Mouse (Mus musculus) heart, adult 11 months (tissue): ENCODE measurements around the gene Lemd1.

ENCODE experiments used
- DNase-seq: peaks from one replicate; pipeline ENCODE4 v3.0.0; 2022

The Lemd1 gene

DNA sequence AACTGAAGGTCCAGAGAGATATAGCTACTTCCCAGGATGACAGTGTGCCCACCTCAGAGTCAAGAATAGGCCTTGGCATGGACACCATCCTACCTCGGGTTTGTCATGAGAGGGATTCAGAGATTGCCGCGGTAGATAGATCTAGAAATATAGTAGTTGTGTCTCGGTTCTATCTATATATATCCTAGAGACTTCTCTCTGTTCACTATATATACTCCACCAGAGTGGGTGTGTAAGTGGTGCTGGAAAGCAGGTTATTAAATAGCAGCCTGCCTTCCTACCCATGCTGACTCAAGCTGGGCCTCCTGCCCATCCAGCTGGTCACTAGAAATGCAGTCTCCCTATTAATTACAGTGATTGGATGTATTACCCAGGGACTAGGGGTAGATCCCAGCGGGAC is 11.5 kb downstream of the Lemd1 start:
- no peak for DNase-seq

DNA sequence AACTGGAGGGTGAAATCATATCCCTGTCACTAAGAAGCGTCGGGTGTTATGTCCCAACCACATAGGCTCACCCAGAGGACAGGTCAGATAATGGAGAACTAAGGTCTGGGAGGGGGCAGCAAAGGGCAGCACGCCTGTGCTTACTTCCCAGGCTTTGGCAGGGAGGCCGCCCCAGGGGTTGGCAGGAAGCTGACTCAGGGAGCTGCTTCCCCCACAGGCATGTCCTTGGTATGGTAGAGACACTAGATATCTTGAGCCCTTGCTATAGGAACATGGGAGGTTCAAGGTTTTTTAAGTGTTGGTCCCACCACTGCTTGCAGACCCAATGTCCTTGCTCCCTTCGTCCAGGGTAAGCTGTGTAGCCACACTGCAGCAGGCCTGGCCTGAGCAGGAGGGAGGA is 14.7 kb downstream of the Lemd1 start:
- no peak for DNase-seq

DNA sequence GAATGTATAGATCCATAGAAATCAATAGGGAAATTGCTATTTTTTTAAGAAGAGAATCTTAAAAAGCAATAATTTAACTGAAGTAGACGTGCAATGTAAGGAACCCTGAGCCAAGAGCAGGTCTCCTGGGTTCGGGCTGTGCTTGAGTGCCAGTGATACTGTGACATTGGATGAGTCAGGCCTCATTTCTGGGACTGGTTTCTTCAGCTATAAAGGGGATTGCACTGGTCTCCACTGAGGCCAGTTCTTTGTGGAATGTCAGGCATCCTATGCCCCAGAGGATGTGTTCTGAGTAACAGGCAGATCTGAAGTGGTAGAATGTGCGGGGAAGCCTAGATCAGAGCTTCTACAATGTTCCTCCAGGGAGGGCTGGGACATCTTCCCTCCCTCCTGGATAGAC is 15.6 kb downstream of the Lemd1 start:
- no peak for DNase-seq

DNA sequence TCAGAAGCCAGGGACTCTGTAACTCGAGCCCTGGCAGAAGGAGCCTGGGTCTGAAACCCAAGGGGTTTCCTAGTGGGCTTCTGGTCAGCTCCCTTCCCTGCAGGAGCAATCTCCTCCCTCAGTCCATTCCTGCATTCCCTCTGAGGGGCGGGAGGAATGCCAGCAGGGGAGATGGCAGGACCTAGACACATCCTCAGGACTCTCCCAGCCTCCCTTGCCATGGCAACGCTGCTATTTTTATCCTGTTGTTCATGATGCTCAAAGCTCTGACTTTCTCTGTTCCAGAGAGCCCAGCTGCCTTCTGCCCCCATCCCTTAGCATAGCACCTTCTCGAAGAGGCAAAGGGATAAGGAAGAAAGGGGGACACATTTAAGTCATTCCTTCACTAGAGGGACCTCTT is 16.9 kb downstream of the Lemd1 start:
- no peak for DNase-seq

DNA sequence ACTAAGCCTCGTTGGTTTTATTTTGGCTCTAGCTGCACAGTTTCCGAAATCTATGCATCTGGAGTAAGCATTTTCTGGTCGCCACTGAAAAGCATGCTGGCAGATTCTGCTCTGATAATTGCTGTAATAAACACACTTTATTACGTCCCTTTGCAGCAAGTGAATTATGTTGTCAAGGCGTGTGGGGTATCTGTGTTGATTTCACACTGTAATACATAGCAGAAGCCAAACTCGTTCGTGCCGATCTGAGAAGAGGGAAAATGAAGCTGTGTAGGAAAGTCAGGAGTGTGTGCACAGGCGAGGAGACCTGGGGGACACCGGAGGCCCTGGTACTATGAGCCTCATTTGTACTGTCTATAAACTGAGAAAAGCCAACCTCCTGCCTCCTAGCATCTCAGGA is 18.2 kb downstream of the Lemd1 start:
- no peak for DNase-seq

DNA sequence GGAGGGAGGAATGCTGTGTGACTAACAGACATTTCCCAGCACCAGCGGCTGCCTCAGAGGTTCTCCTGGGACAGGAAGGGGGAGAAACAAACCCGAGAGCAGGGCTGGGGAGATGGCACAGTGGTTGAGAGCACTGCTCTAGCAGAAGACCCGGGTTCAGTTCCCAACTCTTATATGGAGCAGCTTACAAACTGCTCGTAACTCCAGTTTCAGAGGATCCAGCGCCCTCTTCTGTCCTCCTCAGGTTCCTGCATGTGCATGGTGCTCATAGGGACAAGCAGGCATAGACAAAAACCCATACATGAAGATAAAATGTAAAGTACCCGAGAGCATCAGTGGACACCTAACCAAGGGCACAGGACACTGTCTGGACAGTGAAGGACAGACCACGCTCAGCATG is 19.7 kb downstream of the Lemd1 start:
- DNase-seq: no peak

DNA sequence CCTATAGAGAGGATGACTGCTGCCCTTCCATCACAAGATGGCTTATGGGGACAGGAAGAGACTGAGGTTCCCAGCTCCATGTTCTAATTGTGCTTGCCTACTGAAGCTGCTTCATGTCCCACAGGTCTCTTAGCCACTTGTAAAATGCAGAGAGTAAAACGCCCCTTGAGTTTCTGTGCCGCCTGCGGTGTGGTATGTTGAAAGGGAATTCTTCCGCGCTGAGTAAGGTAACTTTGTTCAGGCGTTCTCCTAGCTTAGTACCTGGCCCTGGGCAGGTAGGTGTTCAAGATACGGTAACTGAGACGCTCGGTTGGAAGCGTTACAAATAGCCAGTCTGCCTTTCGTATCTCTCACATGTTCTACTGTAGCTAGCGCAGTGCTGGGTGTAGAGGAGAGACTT is 20.4 kb downstream of the Lemd1 start:
- DNase-seq: no peak

DNA sequence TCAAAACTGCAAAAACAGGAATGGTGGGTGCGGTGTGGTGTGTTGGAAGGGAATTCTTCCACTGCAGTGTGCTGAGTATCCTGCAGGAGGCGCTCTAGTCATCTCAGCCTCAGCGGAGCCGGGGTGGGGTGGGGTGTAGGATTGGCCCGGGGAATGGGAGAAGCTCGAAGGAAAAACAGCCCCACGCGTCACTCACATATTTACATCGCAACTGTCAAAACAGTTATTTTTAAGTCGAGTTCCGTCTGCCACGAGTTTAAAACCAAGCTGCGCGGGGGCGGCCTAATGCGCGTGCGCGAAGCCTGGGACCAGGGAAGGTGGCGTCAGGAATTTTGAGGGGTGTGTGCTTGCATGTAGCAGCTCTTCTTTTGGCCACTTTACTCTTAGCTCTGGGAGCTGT is 21.0 kb downstream of the Lemd1 start:
- DNase-seq: peak; percentile 94

DNA sequence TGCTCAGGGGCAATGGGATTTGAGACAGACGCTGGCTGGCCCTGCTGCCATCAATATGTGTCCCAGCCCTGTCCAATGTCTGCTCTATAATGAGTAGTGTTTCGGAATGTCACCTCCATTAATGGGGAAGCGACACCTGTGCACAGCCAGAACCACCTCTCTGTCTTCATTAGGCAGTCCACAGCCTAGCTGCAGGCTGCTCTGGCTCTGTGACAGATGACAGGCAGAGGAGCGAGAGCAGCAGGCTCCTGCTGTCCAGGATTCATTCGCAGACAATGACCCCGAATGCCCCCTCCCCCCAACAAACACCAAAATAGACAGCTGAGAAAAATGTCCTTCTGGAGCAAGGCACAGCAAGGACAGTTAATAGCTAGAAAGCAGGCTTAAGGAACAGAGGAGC is 21.8 kb downstream of the Lemd1 start:
- DNase-seq: no peak

DNA sequence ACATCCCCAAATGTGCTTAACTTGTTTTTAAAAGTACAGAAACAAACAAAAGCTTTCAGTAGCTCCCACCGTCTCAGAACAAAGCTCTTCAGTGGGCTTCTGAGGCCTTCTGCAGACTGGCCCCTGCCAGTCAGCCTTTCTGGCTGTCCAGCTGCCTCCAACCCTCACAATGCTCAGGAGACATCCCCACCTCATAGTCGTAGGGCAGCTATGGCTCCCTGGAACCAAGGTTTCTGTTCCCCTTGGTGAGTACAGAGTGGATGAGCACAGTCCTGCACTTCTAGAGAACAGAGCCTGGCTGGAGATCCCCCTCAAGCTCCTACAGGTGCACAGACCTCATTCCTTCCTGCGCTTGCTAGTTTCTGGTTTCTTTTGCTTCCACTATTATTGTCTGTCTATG is 25.0 kb downstream of the Lemd1 start:
- DNase-seq: no peak

DNA sequence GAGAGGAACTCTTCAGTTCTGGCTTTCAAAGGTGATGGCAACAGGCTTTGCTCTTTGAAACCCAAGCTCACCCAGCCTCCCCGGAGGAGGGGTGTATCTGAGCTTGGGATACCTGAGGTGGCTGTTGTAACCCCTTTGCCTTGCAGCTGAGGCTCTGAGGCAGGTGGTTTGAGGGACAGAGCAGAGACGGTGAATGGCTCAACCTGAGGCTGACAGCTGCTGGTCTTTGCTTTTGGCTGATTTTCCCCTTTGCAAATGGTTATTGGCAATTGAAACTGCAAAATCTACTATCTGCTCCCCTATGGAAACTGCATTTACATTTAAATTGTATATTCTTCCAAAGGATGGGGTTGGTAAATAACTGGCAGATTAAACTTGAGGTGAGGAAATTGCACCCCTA is 30.4 kb downstream of the Lemd1 start:
- DNase-seq: no peak

DNA sequence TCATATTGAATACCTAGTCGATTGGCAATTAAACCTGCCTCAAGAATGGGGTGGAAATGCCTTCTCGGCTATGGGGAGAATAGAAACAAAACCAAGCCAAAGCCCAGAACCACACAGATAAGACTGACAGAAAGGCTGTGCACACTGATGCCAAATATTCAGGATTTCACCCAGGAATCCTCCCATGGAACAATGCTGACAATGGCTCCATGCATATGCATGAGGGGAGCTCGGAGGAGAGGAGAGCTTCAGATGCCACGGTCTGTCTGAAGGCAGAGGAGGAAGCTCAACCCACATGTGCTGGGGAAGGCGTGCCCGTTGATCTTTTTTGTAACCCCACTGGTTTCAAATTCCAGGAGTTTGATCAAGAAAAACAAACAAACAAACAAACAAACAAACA is 30.9 kb downstream of the Lemd1 start:
- no peak for DNase-seq

DNA sequence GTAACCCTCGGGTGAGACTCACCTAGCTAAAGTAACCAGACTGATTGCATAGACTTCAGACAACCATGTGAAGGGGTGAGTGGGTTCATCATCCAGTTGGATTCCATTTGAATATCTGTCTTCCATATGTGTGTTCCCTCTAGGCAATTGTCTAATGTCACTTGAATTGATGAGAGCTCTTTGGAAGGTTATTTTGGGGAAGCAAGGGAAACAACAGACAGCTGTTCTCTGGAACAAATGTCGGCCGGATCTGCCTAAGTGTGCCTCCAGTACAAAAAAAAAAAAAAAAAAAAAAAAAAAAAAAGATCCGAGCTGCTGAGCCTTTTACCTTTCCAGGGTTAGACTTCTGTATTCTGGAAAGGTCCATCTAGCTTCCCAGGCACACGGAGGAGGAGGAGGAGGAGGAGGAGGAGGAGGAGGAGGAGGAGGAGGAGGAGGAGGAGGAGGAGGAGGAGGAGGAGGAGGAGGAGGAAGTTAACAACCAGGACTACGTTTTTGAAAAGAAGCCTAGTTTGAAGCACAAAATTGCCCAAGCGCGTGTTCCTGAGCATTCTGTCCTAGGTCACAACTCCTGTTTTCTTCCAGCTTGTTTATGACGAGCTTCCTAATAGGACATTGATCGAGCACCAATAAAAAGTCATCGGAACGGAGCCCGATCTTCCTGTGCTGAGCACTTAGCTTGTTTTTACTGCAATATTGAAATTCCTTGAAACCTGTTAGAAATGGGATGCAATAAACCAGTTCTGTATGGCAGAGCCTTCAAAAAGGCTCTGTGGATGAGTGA is 35.3 kb downstream of the Lemd1 start:
- DNase-seq: no peak

DNA sequence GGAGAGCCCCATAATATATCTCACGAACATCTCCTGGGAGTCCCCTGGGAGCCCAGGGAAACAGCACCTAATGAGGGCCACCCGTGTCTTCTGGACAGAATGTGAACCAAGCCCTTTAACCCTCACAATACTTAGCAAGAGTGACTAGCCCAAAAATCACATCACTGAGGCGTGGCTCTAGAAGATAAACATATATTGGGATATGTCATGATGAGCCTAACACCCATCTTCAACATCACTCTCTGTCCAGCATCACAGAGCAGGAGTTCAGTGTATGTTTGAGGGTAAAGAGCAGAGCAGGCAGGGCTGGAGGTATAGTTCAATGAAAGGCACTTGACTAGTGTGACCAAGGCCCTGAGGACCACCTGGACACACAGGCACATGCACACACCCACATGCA is 38.4 kb downstream of the Lemd1 start, which contains the start of gene Gm10188:
TSS of gene Gm10188 (minus strand) at position 101 of the 400 bp plus-strand sequence.
- no peak for DNase-seq

DNA sequence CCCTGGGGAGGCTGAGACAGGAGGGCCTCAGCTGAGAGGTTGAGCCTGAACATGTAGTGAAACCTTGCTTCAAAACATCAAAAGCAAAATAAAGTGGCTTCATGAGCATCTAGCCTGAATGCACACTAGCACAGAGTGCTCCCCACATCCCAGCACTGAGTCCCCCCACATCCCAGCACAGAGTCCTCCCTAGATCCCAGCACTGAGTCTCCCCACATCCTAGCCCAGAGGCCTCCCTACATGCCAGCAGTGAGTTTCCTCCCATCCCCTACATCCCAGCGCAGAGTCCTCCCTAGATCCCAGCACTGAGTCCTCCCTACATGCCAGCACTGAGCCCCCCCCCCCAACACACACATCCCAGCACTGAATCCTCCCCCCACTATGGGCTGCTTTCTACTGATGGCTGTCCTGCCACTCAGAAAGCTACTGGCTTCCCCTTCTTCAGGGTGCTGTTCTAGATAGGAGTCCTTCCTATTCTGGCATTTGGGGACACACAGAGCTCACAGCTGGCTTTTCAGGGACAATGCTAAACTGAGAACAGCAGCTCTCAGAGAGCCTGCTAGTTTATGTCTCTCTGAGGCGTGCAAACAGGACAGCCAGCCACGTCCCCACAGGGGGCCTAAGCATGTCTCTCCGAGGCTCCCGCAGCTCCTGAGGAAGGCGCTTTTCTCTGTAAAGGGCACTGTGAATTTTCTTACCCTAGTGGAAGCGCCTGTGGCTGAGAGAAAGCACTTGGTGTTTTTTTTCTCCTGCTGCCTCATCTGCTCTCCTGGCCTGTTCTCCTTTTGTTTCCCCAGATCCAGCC is 40.4 kb downstream of the Lemd1 start:
- DNase-seq: peak; percentile 73

DNA sequence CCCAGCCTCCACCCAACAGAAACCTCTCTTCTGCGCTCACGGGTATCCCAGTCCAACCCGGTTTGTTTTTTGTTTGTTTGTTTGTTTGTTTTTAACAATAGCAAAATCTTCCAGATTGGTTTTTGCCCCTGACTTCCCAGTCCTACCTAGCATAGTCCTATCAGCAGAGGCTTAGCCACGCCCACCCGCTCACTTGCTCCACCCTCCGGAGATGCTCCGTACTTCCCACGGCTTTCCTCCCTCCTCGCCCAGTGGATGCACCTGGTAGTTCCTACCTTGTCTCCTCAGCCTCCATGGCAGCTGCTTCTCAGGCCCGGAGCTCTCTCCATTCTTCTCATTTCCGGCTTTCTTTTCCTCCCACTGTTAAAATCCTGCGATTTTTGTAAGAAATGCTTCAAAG is 42.3 kb downstream of the Lemd1 start:
- DNase-seq: peak; percentile 82

DNA sequence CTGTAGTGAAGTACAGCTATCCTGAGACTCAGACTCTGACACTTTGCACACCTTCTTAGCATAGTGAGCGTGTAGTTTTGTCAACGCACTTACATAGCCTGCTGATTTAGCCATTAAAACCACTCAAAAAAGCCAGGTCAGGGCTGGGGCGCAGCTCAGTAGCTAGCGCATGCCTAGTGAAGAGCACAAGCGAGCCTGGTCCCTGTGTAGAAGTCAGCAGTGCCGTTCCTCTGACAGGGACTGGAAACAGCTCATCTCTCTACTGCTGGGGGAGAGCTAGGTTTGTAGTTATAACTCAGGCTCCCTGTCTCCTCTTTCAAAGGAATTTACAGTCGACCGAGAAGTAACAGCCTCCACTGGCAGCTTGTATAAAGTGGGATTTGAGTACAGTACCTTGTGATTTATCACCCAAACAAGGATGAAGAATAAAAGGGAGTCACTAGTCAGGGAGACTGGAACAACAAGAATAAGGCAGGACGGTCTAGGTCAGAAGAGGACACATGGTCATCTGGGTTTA is 43.6 kb downstream of the Lemd1 start:
- DNase-seq: no peak

DNA sequence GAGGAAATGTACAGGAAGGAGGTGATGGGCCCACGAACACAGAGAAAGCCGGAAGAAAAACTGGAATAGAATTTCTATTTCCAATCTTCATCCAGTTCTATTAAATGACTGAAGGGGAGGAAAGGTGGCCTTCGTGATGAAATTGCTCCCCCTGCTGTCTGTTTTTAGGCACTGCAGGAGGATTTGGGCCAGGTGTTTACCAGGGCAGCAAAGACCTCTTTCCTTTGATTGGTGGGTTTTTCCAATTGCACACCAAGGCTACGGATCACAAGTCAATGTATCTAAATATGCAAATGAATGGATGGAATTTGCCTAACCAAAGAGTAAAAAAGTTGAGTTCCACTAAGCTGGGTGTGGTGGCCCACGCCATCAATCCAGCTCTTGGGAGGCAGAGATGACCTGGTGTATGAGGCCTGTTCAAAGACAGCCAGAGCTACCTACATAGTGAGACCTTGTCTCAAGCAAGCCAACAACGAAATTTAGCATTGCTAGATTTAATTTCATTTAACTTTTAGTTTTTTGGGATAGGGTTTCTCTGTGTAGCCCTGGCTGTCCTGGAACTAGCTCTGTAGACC is 46.4 kb downstream of the Lemd1 start:
- DNase-seq: peak; percentile 93

DNA sequence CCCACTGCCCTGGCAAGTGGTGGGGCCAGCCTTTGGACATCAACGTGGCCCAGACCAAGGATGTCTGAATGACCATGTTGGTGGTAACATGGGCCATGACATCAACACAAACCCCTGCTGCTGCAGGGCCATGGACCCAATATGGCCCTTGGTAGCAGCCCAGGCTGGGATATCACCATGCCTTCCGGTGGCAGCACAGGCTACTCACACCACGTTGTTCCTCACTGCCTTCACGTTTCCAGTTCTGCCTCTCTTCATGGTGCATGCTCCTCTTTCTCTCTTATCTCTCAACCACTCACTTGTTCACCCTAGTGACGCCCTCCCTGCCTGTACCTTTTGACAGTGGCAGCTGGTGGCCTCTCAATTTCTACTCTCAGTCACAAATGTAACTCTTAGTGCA is 53.8 kb downstream of the Lemd1 start:
- peak; percentile 64 for DNase-seq

DNA sequence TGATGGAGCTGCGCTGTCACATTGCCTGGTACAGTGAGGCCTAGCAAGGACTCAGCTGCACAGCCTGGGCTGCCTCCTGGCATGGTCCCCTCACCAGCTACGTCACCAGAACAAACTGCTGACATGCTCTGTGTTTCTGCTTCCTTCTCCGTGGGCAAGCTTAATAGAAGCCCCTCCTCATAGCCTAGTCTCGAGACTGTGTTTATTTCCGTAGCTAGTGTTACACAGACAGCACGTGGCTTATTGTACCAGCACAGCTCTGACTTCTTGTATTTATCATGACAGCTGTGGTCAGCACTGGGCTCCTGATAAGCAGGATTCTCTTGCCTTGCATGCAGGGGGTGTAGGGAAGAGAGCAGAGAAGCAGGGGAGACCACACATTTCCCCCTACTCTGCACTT is 54.9 kb downstream of the Lemd1 start:
- DNase-seq: peak; percentile 96

DNA sequence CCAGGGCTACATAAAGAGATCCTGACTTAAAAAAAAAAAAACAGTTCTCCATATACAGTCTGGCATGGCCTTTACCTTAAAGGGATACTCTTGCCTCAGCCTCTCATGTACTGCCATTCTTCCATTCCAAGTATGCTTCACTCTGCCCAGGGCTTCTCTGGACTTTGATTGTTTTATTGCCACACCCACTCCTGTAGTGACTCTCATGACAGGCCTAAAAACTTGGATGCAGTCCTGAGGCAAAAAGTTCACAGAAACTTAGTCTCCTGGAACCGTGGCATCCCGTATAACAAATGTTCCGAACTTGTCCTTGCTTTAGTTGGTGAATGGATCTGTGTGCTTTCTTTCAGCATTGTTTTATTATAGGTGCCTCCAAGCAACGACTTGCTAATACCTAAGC is 55.4 kb downstream of the Lemd1 start:
- peak; percentile 27 for DNase-seq

DNA sequence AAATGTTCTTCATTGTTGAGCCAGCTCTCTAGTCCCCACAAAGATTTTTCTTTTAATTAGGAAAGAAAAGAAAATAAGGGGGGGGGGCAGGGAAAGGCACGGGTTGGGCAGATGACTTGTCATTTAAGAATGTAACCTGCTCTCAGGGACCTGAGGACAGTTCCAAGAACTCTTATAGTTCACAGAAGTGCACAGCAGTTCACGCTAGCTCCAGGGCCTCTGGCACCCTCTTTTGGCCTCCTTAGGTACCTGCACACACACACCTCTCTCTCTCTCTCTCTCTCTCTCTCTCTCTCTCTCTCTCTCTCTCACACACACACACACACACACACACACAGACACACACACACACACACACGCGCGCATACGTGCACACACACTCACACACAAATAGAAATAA is 63.2 kb downstream of the Lemd1 start:
- DNase-seq: no peak

DNA sequence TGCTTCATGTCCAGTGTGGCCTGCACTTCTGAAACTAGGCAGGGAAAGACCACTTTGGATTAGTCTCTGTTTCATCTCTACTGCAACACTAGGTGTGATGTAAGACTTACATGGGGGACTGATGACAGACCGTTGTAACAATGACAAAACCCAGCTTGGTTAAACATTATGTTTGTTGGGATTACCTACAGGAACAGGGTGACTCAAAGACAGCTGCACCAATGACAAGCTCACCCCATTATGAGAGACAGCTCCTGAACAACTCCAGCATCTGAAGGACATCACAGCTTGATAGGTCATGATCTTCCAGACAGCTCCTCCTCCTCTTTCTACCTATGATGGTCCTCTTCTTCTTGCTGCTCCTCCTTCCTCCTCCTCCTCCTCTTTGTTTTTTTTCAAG is 69.1 kb downstream of the Lemd1 start:
- no peak for DNase-seq

DNA sequence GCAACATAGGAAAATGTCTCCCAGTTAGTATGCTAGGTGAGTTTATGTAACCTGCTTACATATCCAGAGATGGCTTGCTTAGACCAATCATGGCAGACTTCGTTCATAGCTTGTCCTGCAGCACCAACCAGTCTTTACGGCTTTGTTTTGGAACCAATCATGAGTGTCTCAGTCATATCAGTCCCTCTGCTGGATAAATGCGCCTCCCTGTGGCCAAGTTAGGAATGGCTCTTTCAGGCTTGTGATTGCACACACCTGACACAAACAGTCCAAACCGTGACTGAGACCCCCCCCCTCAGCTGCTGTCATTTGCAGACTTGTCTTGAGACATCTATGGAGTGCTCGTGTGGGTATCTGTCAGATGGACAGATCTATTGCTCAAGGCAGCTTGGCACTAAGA is 69.8 kb downstream of the Lemd1 start:
- DNase-seq: no peak
